Mouse (Mus musculus) bone marrow macrophage, adult 2 months (primary cell): ENCODE measurements around the gene Cul3. TPM values are rescaled to one million over a fixed set of nuclear protein-coding genes. Genes with fewer than 3 reads are reported as not detected.

Source experiments
- H3K27ac ChIP-seq: 2 replicates; pipeline ENCODE4 v1.5.1; 2012; ENCODE audit warnings: low read depth, low read length; ENCODE audit not compliant: insufficient read depth
- H3K4me1 ChIP-seq: 2 replicates; pipeline ENCODE4 v1.6.1; 2012; ENCODE audit warnings: low read length; ENCODE audit not compliant: control insufficient read depth, insufficient read depth
- H3K4me3 ChIP-seq: 2 replicates; pipeline ENCODE4 v1.5.1; 2012; ENCODE audit warnings: mild to moderate bottlenecking, low read length, moderate library complexity; ENCODE audit not compliant: insufficient read depth
- CTCF ChIP-seq: IDR thresholded peaks from 2 replicates; pipeline ENCODE4 v1.5.1; 2012; ENCODE audit warnings: low read depth, mild to moderate bottlenecking, low read length, moderate library complexity
- POLR2A ChIP-seq: IDR thresholded peaks from 2 replicates; pipeline ENCODE4 v1.6.1; 2012; ENCODE audit warnings: mild to moderate bottlenecking, low read depth, low read length, borderline replicate concordance
- polyA plus RNA-seq: library from polyadenylated mRNA; stranded (reverse); fragments of >200 nt; gene quantifications from 2 replicates; pipeline ENCODE4 v1.2.4, GENCODE M21; 2012; ENCODE audit not compliant: missing spikeins, insufficient read depth, insufficient read length

Cul3 gene
- polyA plus RNA-seq, 1 experiment = 119 TPM

- H3K27ac ChIP-seq = no peak overlapping the region
- no peak overlapping the region for H3K4me3 ChIP-seq
- TF ChIP-seq POLR2A = no peak
- TF ChIP-seq CTCF = no peak
- peaks cover 6% of the 10 kb centered on the region for H3K4me1 ChIP-seq
These were observed 15.9 kb downstream of the Cul3 start for GRCm38 (mm10) chr1:80324370-80324769.

GRCm38 (mm10) chr1:80315533-80316045 is 24.7 kb downstream of the Cul3 start:
- Histone ChIP-seq H3K4me1 (no peaks in the 10 kb centered on the region), H3K4me3 (no peak overlapping the region), H3K27ac (no peak overlapping the region)
- TF ChIP-seq POLR2A = no peak
- no peak for TF ChIP-seq CTCF

GRCm38 (mm10) chr1:80293307-80293706 is 47.0 kb downstream of the Cul3 start:
- no peak for TF ChIP-seq POLR2A
- TF ChIP-seq CTCF = no peak
- no peak overlapping the region for H3K4me3 ChIP-seq
- peaks cover 10% of the 10 kb centered on the region for H3K4me1 ChIP-seq
- no peak overlapping the region for H3K27ac ChIP-seq

GRCm38 (mm10) chr1:80278731-80279130 is 61.5 kb downstream of the Cul3 start:
- Histone ChIP-seq H3K4me1 (no peaks in the 10 kb centered on the region), H3K4me3 (no peak overlapping the region), H3K27ac (no peak overlapping the region)
- TF ChIP-seq POLR2A (no peak), CTCF (no peak)

- TF ChIP-seq POLR2A (no peak), CTCF (no peak)
- Histone ChIP-seq H3K4me3 (no peak overlapping the region), H3K27ac (no peak overlapping the region), H3K4me1 (no peaks in the 10 kb centered on the region)
These were observed 79.8 kb downstream of the Cul3 start for GRCm38 (mm10) chr1:80260443-80260842.

GRCm38 (mm10) chr1:80258632-80259031 is 81.6 kb downstream of the Cul3 start:
- no peak overlapping the region for H3K27ac ChIP-seq
- no peak for TF ChIP-seq CTCF
- TF ChIP-seq POLR2A = no peak
- H3K4me1 ChIP-seq = no peaks in the 10 kb centered on the region
- H3K4me3 ChIP-seq = no peak overlapping the region

- Histone ChIP-seq H3K4me3 (no peak overlapping the region), H3K4me1 (no peaks in the 10 kb centered on the region), H3K27ac (no peak overlapping the region)
- TF ChIP-seq POLR2A (no peak), CTCF (no peak)
These were observed 87.0 kb downstream of the Cul3 start for GRCm38 (mm10) chr1:80253309-80253708.

GRCm38 (mm10) chr1:80250247-80250646 is 90.0 kb downstream of the Cul3 start:
- H3K27ac ChIP-seq = no peak overlapping the region
- TF ChIP-seq CTCF (no peak), POLR2A (no peak)
- no peak overlapping the region for H3K4me3 ChIP-seq
- no peaks in the 10 kb centered on the region for H3K4me1 ChIP-seq

- no peak overlapping the region for H3K27ac ChIP-seq
- H3K4me3 ChIP-seq = no peak overlapping the region
- TF ChIP-seq CTCF (no peak), POLR2A (no peak)
- no peaks in the 10 kb centered on the region for H3K4me1 ChIP-seq
These were observed 93.1 kb downstream of the Cul3 start for GRCm38 (mm10) chr1:80247131-80247530.

- Histone ChIP-seq H3K27ac (no peak overlapping the region), H3K4me1 (no peaks in the 10 kb centered on the region), H3K4me3 (no peak overlapping the region)
- TF ChIP-seq CTCF (no peak), POLR2A (no peak)
These were observed 96.2 kb downstream of the Cul3 start for GRCm38 (mm10) chr1:80244123-80244522.

- TF ChIP-seq POLR2A = no peak
- TF ChIP-seq CTCF = no peak
- H3K27ac ChIP-seq = no peak overlapping the region
- no peaks in the 10 kb centered on the region for H3K4me1 ChIP-seq
- no peak overlapping the region for H3K4me3 ChIP-seq
These were observed 98.7 kb downstream of the Cul3 start for GRCm38 (mm10) chr1:80241579-80241978.
